Mouse (Mus musculus) limb, embryonic 11.5 days (tissue): Measurements from ENCODE around the gene Mthfd1l. TPM values are rescaled to one million over a fixed set of nuclear protein-coding genes. Genes with fewer than 3 reads are reported as not detected.

Experiments
- polyA plus RNA-seq: library from polyadenylated mRNA; unstranded; fragments of >200 nt; fragmentation: Nextera tagmentation; extraction: Ambion mirVana; gene quantifications from 2 replicates; pipeline ENCODE4 v1.2.1, GENCODE M21; 2014

Mthfd1l gene
- polyA plus RNA-seq, 1 experiment from 2014 or later = 16.0 TPM

Other genes starting within 250 kb of the Mthfd1l start
- 10.2 and 10.7 TPM in 2 replicates for gene Plekhg1, start 232.8 kb upstream of the Mthfd1l start, polyA plus RNA-seq